Mouse (Mus musculus) bone marrow, adult 2 months (tissue): ENCODE measurements around the gene Zfp281. TPM values are rescaled to one million over a fixed set of nuclear protein-coding genes. Genes with fewer than 3 reads are reported as not detected.

ENCODE experiments used
- H3K27ac ChIP-seq: fragments of 200-500 bp; 2 replicates; pipeline ENCODE4 v1.5.1; 2012; ENCODE audit warnings: low read depth, mild to moderate bottlenecking, control low read depth, inconsistent platforms, low read length; ENCODE audit not compliant: control insufficient read depth, poor library complexity, insufficient read depth
- H3K4me1 ChIP-seq: fragments of 200-500 bp; 2 replicates; pipeline ENCODE4 v1.6.1; 2011; ENCODE audit warnings: low read length; ENCODE audit not compliant: control insufficient read depth, insufficient read depth
- H3K4me3 ChIP-seq: fragments of 200-500 bp; replicated peaks from 2 replicates; pipeline ENCODE3; 2011; ENCODE audit warnings: mild to moderate bottlenecking, low read depth, low read length, control low read depth; ENCODE audit not compliant: control insufficient read depth
- CTCF ChIP-seq: fragments of 200-500 bp; IDR thresholded peaks from 2 replicates; pipeline ENCODE4 v1.5.1; 2011; ENCODE audit warnings: low read length, control low read depth; ENCODE audit not compliant: control insufficient read depth, insufficient read depth
- POLR2A ChIP-seq: fragments of 200-500 bp; IDR thresholded peaks from 2 replicates; pipeline ENCODE4 v1.6.1; 2011; ENCODE audit warnings: low read depth, mild to moderate bottlenecking, control low read depth, low read length, borderline replicate concordance; ENCODE audit not compliant: control insufficient read depth
- WGBS: fragments of 180-500 bp; shearing (Covaris S2); methylation state at CpG from one replicate; pipeline ENCODE4 v1.1.7; 2018; 5-methylcytosine and 5-hydroxymethylcytosine counted together
- polyA plus RNA-seq: library from polyadenylated mRNA; stranded (reverse); fragments of >200 nt; gene quantifications from 2 replicates; pipeline ENCODE4 v1.2.4, GENCODE M21; 2011; ENCODE audit warnings: low replicate concordance; ENCODE audit not compliant: missing spikeins, insufficient read depth, insufficient read length

The Zfp281 gene
- polyA plus RNA-seq, result 3.0 and 7.9 TPM in 2 replicates

DNA sequence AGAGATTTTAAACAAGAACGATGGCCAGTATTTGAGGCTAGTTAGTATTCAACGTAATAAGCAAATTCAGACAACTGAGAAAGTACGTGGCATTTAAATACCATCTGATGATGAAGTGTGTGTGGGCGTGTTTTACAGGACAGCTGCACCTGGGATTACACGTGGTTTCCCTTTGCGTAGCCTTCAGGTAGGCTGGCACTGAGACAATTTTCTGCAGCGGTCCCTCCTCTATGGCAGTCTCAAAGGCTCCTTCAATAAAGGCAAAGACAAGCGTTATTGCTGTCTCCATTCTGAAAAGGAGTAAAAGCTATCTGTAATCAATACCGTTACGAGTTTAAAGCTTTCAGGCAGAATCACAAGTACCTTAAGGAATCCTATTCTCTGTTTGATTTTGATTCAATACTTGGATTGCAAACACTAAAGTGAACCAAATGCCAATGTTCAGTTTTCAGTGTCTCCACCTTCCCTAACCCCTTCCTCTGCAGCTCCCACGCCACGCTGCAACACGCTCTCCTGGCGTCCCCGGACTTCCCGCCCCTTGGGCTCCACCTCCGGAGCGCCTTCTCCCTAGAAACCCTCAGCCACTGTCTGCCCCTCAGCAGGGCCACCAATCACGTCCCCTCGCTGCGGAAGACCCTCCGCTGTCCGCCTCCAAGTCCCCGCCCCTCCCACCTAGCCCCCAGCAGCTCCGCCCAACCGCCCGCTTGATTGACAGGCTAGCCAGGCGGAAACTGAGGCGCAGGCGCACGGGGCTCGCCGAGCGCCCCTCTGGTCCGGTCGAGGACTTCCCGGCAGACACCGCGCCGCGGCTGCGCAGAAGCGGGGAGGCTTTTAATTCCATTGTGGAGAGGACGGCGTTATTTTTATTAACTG, at the start of gene Zfp281:
TSS of gene Zfp281 (plus strand) at position 756 of the 873 bp plus-strand sequence.
- TF ChIP-seq CTCF, result no peak
- peak; percentile 26; the same call in 1 of the 2 replicates for TF ChIP-seq POLR2A
- under 1% methylated on average over 45 of the region's 45 CpGs for WGBS
- Histone ChIP-seq H3K4me3 (peak within 1 kb of the TSS; percentile 79), H3K27ac (peak within 1 kb of the TSS; percentile 82), H3K4me1 (peaks cover 3% of the 10 kb centered on the region)

DNA sequence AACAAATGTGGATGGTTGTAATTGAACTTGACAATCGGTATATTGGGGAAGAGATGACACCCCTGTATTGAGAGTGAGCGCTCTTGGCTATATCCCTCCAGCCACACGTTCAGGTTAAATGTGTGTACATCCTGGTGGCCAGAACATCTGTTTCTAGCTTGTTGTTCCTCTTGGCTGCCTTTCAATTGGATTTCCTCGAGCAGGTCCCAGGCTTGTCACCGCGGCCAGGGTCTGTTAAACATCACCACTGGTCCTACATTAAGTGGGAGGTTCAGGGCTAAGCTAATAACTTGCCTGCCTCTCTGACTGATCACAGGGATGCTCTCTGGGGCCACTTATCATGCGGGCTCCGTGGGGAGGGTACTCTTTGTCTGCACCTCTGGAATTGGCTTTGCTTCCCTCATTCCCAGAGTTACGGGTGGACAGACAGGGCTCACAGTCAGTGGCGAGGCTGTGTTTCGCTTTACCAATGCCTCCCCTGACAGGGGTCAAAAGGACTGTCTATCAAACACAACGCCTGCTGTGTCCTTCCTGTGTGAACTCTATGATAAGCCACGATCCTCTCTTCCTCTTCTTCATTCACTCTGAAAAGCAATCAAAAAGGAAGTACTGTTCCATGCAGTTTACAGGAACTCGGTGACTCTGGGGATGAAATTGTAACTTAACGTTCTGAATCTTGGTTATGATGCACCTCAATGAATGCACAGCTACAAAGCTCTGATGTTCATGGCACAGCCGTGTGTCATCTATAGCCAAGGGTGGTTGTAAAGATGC, 46.6 kb upstream of the Zfp281 start:
- TF ChIP-seq CTCF, result no peak
- TF ChIP-seq POLR2A, result no peak
- 10% methylated on average over 16 of the region's 16 CpGs for WGBS
- H3K27ac ChIP-seq, result no peak overlapping the region
- peak overlapping the region; percentile 0 for H3K4me3 ChIP-seq
- peaks cover 4% of the 10 kb centered on the region for H3K4me1 ChIP-seq

DNA sequence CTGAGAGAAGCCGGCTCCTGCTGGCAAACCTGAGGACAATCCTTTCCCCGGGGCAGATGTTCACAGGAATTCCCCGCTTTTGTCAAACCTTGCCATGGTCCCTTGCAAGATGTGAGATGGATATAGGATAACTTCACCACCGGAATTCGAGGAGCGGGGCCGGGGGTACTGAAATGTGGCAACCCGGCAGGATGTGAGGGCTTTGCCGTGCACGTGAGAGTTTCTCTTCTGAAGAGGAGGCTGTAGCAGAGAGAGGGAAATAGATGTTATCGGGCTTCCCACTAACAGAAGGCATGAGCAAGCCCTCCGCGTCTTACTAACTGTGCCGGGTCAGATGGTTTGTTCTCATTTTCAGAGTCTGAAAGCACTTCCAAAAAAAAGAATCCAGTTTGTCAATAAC, 45.3 kb upstream of the Zfp281 start:
- WGBS, result 16% methylated on average over 14 of the region's 14 CpGs
- Histone ChIP-seq H3K4me1 (peaks cover 4% of the 10 kb centered on the region), H3K4me3 (no peak overlapping the region), H3K27ac (no peak overlapping the region)
- no peak for TF ChIP-seq POLR2A

DNA sequence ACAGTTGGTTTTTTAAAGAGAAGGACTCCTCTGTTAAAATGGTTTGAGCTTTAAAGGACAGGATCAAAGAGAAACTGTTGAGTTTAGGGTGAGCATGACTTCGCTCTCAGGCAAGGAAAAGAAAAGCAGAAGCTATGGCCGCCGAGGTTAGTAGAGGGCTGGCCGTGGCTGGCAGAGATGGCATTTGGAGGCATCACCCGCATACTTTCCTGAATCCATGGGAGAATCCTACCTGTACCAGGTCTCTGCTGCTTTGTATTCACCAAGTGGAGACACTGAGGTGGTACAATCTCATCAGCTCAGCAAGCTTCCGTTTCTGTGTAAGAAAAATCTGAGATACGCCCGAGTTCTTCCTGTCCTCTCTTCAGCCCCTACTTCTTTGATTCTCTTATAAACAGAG, 44.4 kb upstream of the Zfp281 start:
- WGBS, result 18% methylated on average over 8 of the region's 8 CpGs
- Histone ChIP-seq H3K27ac (no peak overlapping the region), H3K4me3 (no peak overlapping the region), H3K4me1 (peaks cover 4% of the 10 kb centered on the region)
- TF ChIP-seq CTCF, result no peak

DNA sequence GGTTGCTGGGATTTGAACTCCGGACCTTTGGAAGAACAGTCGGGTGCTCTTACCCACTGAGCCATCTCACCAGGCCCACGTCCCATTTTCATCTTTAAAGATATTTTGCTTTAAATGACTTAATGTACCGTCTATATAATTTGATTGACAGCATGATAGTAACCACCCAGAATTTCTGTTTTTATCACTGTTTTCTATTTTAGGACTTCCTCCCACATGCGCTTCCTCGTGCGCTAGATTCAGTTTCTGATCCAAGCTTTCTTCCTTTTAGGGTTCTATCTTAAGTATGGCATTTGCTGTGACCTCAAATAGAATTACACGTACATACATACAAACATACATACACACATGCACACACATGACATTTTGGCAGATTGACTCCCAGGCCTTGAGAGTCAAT, 42.9 kb upstream of the Zfp281 start:
- WGBS, result 26% methylated on average over 8 of the region's 8 CpGs
- Histone ChIP-seq H3K27ac (no peak overlapping the region), H3K4me3 (no peak overlapping the region), H3K4me1 (peaks cover 4% of the 10 kb centered on the region)
- TF ChIP-seq CTCF (no peak), POLR2A (no peak)

DNA sequence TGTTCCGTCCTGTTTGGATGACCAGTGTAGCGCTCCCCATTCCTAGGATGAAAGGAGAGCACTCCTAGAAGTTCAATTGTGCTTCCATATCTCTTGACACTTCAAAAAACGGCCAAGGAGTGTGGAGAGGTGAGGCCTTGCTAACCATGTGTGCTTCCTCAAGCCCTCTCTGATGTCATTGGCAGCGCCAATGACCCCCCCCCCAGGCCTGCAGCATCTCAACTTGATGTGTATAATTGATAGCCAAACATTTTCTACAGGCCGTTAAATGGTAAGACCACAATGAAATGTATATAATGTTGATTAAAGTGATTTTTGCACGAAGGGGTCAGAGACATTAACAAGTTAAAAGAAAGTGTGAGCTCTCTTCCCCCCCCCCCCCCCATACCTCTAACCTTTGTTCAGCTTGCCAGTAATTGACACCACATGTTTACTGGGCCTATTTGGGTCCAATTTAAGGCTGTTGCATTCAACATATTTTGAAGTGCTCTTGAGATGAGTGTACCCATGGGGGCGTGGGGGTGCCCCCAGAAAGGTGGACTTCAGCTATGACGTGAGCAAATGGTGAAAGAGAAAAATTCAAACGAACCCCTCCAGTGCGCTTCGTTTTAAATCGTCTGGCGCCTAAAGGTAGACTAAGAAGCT, 36.8 kb upstream of the Zfp281 start:
- WGBS, result 86% methylated on average over 13 of the region's 13 CpGs
- no peaks in the 10 kb centered on the region for H3K4me1 ChIP-seq
- no peak for TF ChIP-seq POLR2A
- TF ChIP-seq CTCF, result no peak
- H3K27ac ChIP-seq, result no peak overlapping the region
- H3K4me3 ChIP-seq, result no peak overlapping the region

DNA sequence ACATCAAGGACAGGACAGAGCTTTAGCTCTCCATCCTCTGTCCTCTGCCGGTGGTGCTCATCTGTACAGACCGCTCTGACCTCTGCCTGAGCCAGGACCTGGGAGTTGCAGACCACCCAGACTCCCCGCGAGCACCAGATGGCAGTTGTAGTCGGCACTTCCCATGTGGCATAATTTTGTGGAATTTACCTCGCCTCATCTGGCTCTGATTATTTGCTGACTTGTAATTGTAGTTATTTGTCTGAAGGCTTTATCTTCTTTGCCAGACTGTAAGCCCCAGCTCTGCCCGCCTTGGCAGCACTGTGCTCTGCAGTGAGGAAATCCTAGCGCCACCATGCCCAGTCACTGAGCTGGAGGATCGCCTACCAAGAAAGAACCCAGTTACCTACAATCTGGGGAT, 35.8 kb upstream of the Zfp281 start:
- Histone ChIP-seq H3K4me3 (no peak overlapping the region), H3K27ac (no peak overlapping the region), H3K4me1 (no peaks in the 10 kb centered on the region)
- 30% methylated on average over 9 of the region's 9 CpGs for WGBS
- no peak for TF ChIP-seq CTCF
- TF ChIP-seq POLR2A, result no peak

DNA sequence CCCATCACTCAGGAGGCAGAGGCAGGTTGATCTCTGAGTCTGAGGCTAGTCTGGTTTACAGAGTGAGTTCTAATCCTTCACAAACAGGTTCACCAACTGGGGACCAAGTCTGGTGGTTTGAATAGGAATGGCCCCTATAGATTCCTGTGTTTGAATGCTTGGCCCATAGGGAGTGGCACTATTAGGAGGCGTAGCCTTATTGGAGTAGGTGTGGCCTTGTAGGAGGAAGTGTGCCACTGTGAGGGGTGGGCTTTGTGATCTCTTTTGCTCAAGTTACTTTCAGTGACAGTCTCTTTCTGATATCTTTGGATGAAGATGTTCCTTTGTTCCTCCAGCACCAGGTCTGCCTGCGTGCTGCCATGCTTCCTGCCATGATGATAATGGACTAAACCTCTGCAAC, 32.0 kb upstream of the Zfp281 start:
- H3K4me3 ChIP-seq, result no peak overlapping the region
- H3K27ac ChIP-seq, result no peak overlapping the region
- TF ChIP-seq POLR2A (no peak), CTCF (no peak)
- H3K4me1 ChIP-seq, result no peaks in the 10 kb centered on the region
- 92% methylated on average over 2 of the region's 2 CpGs for WGBS
